Mouse (Mus musculus): ENCODE measurements around the gene Tns1.

Gene Tns1

GRCm38 (mm10) chr1:73990024-73990423 lies 134.2 kb downstream of the Tns1 start:
- DNase-seq (ENCODE audit: low spot score): no peak

GRCm38 (mm10) chr1:73987705-73988201 lies 136.5 kb downstream of the Tns1 start:
- peak; percentile 89 for DNase-seq (ENCODE audit: low spot score)

- DNase-seq (ENCODE audit: low spot score): peak; percentile 74
Observed at GRCm38 (mm10) chr1:73986268-73987045, 137.8 kb downstream of the Tns1 start.

GRCm38 (mm10) chr1:73985611-73986010 lies 138.6 kb downstream of the Tns1 start:
- DNase-seq (ENCODE audit: low spot score): no peak

- DNase-seq (ENCODE audit: low spot score): no peak
Observed at GRCm38 (mm10) chr1:73979214-73979613, 145.0 kb downstream of the Tns1 start.

- DNase-seq (ENCODE audit: low spot score): no peak
Observed at GRCm38 (mm10) chr1:73978576-73978975, 145.7 kb downstream of the Tns1 start.

- DNase-seq (ENCODE audit: low spot score): no peak
Observed at GRCm38 (mm10) chr1:73973992-73974391, 150.3 kb downstream of the Tns1 start.

GRCm38 (mm10) chr1:73972726-73973125 lies 151.5 kb downstream of the Tns1 start:
- DNase-seq (ENCODE audit: low spot score): no peak

GRCm38 (mm10) chr1:73970161-73970730 lies 154.0 kb downstream of the Tns1 start:
- no peak for DNase-seq (ENCODE audit: low spot score)

GRCm38 (mm10) chr1:73968712-73969511 lies 155.3 kb downstream of the Tns1 start:
- peak; percentile 50 for DNase-seq (ENCODE audit: low spot score)

- DNase-seq (ENCODE audit: low spot score): peak; percentile 85
Observed at GRCm38 (mm10) chr1:73966411-73967238, 157.6 kb downstream of the Tns1 start.

- no peak for DNase-seq (ENCODE audit: low spot score)
Observed at GRCm38 (mm10) chr1:73964151-73964743, 160.0 kb downstream of the Tns1 start.

GRCm38 (mm10) chr1:73963626-73964025 lies 160.6 kb downstream of the Tns1 start:
- peak; percentile 61 for DNase-seq (ENCODE audit: low spot score)

GRCm38 (mm10) chr1:73962668-73963371 lies 161.4 kb downstream of the Tns1 start:
- peak; percentile 71 for DNase-seq (ENCODE audit: low spot score)

GRCm38 (mm10) chr1:73962049-73962448 lies 162.2 kb downstream of the Tns1 start:
- no peak for DNase-seq (ENCODE audit: low spot score)

- DNase-seq (ENCODE audit: low spot score): no peak
Observed at GRCm38 (mm10) chr1:73959758-73960157, 164.5 kb downstream of the Tns1 start.

- DNase-seq (ENCODE audit: low spot score): no peak
Observed at GRCm38 (mm10) chr1:73959344-73959743, 164.9 kb downstream of the Tns1 start.

GRCm38 (mm10) chr1:73958210-73958983 lies 165.9 kb downstream of the Tns1 start:
- no peak for DNase-seq (ENCODE audit: low spot score)

GRCm38 (mm10) chr1:73957428-73957827 lies 166.8 kb downstream of the Tns1 start:
- peak; percentile 58 for DNase-seq (ENCODE audit: low spot score)

GRCm38 (mm10) chr1:73956320-73956719 lies 167.9 kb downstream of the Tns1 start:
- DNase-seq (ENCODE audit: low spot score): peak; percentile 51
